Mouse (Mus musculus) CH12.LX (cell line): ENCODE results near the gene Cwc25.

Experiments
- CHD2 ChIP-seq: IDR thresholded peaks from 2 replicates; pipeline ENCODE4 v1.6.1; 2011; ENCODE audit warnings: low read length, improper control_type of control experiment
- CTCF ChIP-seq, 2 experiments: IDR thresholded peaks in 1 of 2; conservative IDR thresholded peaks in 1 of 2; 2 replicates each; pipeline ENCODE4 v1.5.1; 2011 to 2012; ENCODE audit warnings: low read depth in 2 of 2, low read length in 2 of 2, improper control_type of control experiment in 1 of 2, inconsistent platforms in 1 of 2, mild to moderate bottlenecking in 1 of 2, moderate library complexity in 1 of 2
- GABPA ChIP-seq: IDR thresholded peaks from 2 replicates; pipeline ENCODE4 v1.6.1; 2012; ENCODE audit warnings: low read depth, low read length, improper control_type of control experiment, inconsistent platforms; ENCODE audit not compliant: insufficient replicate concordance
- POLR2A ChIP-seq: IDR thresholded peaks from 2 replicates; pipeline ENCODE4 v1.6.1; 2011; ENCODE audit warnings: low read depth, mild to moderate bottlenecking, improper control_type of control experiment, low read length

- TF ChIP-seq POLR2A: no peak
- peak; percentile 18 to 55; a peak in 2 of 4 replicates for TF ChIP-seq CTCF (conservative IDR thresholded peaks at IDR 0.05 in 1 of 2, IDR thresholded peaks at IDR 0.05 in 1 of 2; ENCODE audit: low read depth in 2 of 2, low read length in 2 of 2)
- no peak for TF ChIP-seq CHD2
- no peak for TF ChIP-seq GABPA
Observed at GRCm38 (mm10) chr11:97761638-97762037, 4.7 kb downstream of the Cwc25 start.
